Mouse (Mus musculus) heart, postnatal 14 days (tissue): ENCODE results near the gene Cox7a2. TPM values are rescaled to one million over a fixed set of nuclear protein-coding genes. Genes with fewer than 3 reads are reported as not detected.

ENCODE experiments used
- DNase-seq, 2 experiments: peaks; one replicate each; pipeline ENCODE4 v3.0.0; 2021 to 2022
- intact Hi-C: fragments of 180-260 bp; cut with DNase I; formaldehyde crosslinking; loops from one replicate; pipeline ENCODE4 v1.15.1; 2025
- long read RNA-seq, 2 experiments: library from polyadenylated mRNA; stranded (forward); transcript quantifications; one replicate each; pipeline ENCODE4 v2.0.0; 2021
- total RNA-seq, 2 experiments: library from RNA; stranded (reverse); gene quantifications; 2 replicates each; pipeline ENCODE4 v1.2.3; 2021

Gene Cox7a2
- total RNA-seq = 1,000 to 10,000 TPM in 1 of 2 experiments, 100 to 1,000 TPM in 1; 995 to 1,001 TPM
- long read RNA-seq, experiment 1, transcript Cox7a2-201 (4 exons, 659 nt) = major isoform, 934 of 1,020 reads
- long read RNA-seq, experiment 1, transcript Cox7a2-203 (4 exons, 477 nt) = minor isoform, 8 of 1,020 reads
- long read RNA-seq, experiment 1, partial matches to known transcripts = 5 of 1,020 reads
- long read RNA-seq, experiment 1, other reads (novel, unspliced or antisense) = 71 of 1,020 reads
- long read RNA-seq, experiment 2, transcript Cox7a2-201 (4 exons, 659 nt) = major isoform, 1,067 of 1,192 reads
- long read RNA-seq, experiment 2, transcript Cox7a2-203 (4 exons, 477 nt) = minor isoform, 13 of 1,192 reads
- long read RNA-seq, experiment 2, partial matches to known transcripts = 3 of 1,192 reads
- long read RNA-seq, experiment 2, other reads (novel, unspliced or antisense) = 106 of 1,192 reads

- intact Hi-C loops = loop anchor here (2.0 kb wide), 1 partner anchor 33 kb away; the partner anchor contains the start of gene Tmem30a
- DNase-seq = peak; percentile 96 to 97
These were observed at the start of gene Cox7a2 for GRCm38 (mm10) chr9:79759385-79760005. Cox7a2 (minus strand) TSS chr9:79759878.

GRCm38 (mm10) chr9:79809411-79809810 is 49.7 kb upstream of the Cox7a2 start:
- intact Hi-C loops = loop anchor here (5.0 kb wide), 1 partner anchor 113 kb away; no protein-coding TSS in a partner anchor
- DNase-seq = no peak

- no peak for DNase-seq
- intact Hi-C loops = loop anchor here (5.0 kb wide), 1 partner anchor 115 kb away; no protein-coding TSS in a partner anchor
These were observed 47.5 kb upstream of the Cox7a2 start for GRCm38 (mm10) chr9:79807178-79807577.

GRCm38 (mm10) chr9:79806317-79807075 is 46.8 kb upstream of the Cox7a2 start:
- intact Hi-C loops = loop anchor here (1.0 to 5.0 kb wide), 2 partner anchors 116 to 196 kb away; no protein-coding TSS in a partner anchor
- DNase-seq = peak in 1 of 2 experiments; percentile 35

GRCm38 (mm10) chr9:79805426-79805825 is 45.7 kb upstream of the Cox7a2 start:
- no peak for DNase-seq
- intact Hi-C loops = loop anchor here (5.0 kb wide), 1 partner anchor 117 kb away; no protein-coding TSS in a partner anchor

GRCm38 (mm10) chr9:79796461-79797135 is 36.9 kb upstream of the Cox7a2 start:
- intact Hi-C loops = no loop called here
- DNase-seq = no peak

GRCm38 (mm10) chr9:79795076-79795475 is 35.4 kb upstream of the Cox7a2 start:
- intact Hi-C loops = no loop called here

GRCm38 (mm10) chr9:79792841-79793835 is 33.5 kb upstream of the Cox7a2 start, which contains the start of gene Tmem30a:
Tmem30a (minus strand) TSS chr9:79793507.
- intact Hi-C loops = loop anchor here (2.0 kb wide), 1 partner anchor 34 kb away; the partner anchor contains the start of gene Cox7a2

More at GRCm38 (mm10) chr9:79795076-79795475, 35.4 kb upstream of the Cox7a2 start:
- DNase-seq = no peak

GRCm38 (mm10) chr9:79785794-79786085 is 26.1 kb upstream of the Cox7a2 start:
- no peak for DNase-seq
- intact Hi-C loops = no loop called here

More at GRCm38 (mm10) chr9:79792841-79793835, 33.5 kb upstream of the Cox7a2 start, which contains the start of gene Tmem30a:
- peak; percentile 95 for DNase-seq

- no peak for DNase-seq
- intact Hi-C loops = no loop called here
These were observed 25.5 kb upstream of the Cox7a2 start for GRCm38 (mm10) chr9:79784934-79785793.

- intact Hi-C loops = no loop called here
These were observed 24.8 kb upstream of the Cox7a2 start for GRCm38 (mm10) chr9:79784439-79784838.

GRCm38 (mm10) chr9:79779354-79779753 is 19.7 kb upstream of the Cox7a2 start:
- intact Hi-C loops = no loop called here
- no peak for DNase-seq

More at GRCm38 (mm10) chr9:79784439-79784838, 24.8 kb upstream of the Cox7a2 start:
- DNase-seq = no peak

- no peak for DNase-seq
- intact Hi-C loops = no loop called here
These were observed 7.4 kb upstream of the Cox7a2 start for GRCm38 (mm10) chr9:79766991-79767545.

- intact Hi-C loops = no loop called here
- no peak for DNase-seq
These were observed 5.7 kb upstream of the Cox7a2 start for GRCm38 (mm10) chr9:79765329-79765728.

GRCm38 (mm10) chr9:79762519-79762918 is 2.8 kb upstream of the Cox7a2 start:
- intact Hi-C loops = no loop called here
- DNase-seq = no peak

GRCm38 (mm10) chr9:79760076-79760475 is 398 bp upstream of the Cox7a2 start:
- peak in 1 of 2 experiments; percentile 13 for DNase-seq
- intact Hi-C loops = no loop called here

GRCm38 (mm10) chr9:79755311-79755710 is 4.4 kb downstream of the Cox7a2 start:
- intact Hi-C loops = no loop called here
- DNase-seq = no peak
